Mouse (Mus musculus) embryo, embryonic 11.5 days (tissue): ENCODE measurements around the gene Gm21312.
"Not testable (repeated sequence)": the region's sequence is repeated elsewhere in the genome, so short reads cannot be mapped to it uniquely, and the experiment has no call there.

Source experiments
- DNase-seq: peaks from one replicate; pipeline ENCODE4 v3.0.0-alpha.2; 2012; ENCODE audit warnings: low read depth, low spot score

Gm21312 gene

GRCm38 (mm10) chr10:104176724-104177123 is at the start of gene Gm21312:
Gm21312 (plus strand) TSS chr10:104177024.
- not testable (repeated sequence) for DNase-seq

GRCm38 (mm10) chr10:104142687-104143086 is 34.1 kb upstream of the Gm21312 start, which contains the start of gene Gm21293:
Gm21293 (plus strand) TSS chr10:104142987.
- DNase-seq: not testable (repeated sequence)

DNA sequence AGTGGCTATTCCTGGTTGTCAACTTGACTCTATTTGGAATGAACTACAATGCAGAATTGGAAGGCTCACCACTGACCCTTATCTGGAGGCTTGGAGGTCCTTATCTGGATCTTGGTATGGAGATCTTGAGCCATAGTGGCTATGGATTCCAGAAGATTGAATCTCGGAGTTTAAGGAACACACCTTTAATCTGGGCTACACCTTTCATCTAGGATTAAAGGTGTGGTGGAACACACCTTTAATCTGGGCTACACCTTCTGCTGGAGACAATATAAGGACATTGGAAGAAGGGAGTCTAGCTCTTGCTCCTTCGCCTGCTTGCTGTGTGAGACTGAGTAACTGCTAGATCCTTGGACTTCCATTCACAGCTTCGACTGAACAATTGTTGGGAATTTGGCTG is 25.6 kb upstream of the Gm21312 start, which contains the start of gene Gm6763:
Gene Gm6763, plus strand, starts transcription at position 301 of the 400 bp plus-strand sequence.
- DNase-seq: not testable (repeated sequence)

- not testable (repeated sequence) for DNase-seq
These were observed 17.1 kb upstream of the Gm21312 start, which contains the start of gene Gm8764 for GRCm38 (mm10) chr10:104159706-104160105. Gm8764 (plus strand) TSS chr10:104160006.

DNA sequence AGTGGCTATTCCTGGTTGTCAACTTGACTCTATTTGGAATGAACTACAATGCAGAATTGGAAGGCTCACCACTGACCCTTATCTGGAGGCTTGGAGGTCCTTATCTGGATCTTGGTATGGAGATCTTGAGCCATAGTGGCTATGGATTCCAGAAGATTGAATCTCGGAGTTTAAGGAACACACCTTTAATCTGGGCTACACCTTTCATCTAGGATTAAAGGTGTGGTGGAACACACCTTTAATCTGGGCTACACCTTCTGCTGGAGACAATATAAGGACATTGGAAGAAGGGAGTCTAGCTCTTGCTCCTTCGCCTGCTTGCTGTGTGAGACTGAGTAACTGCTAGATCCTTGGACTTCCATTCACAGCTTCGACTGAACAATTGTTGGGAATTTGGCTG is 8.6 kb upstream of the Gm21312 start, which contains the start of gene Gm21304:
Gene Gm21304, plus strand, starts transcription at position 301 of the 400 bp plus-strand sequence.
- not testable (repeated sequence) for DNase-seq

- DNase-seq: not testable (repeated sequence)
These were observed 8.4 kb downstream of the Gm21312 start, which contains the start of gene Gm20765 for GRCm38 (mm10) chr10:104185233-104185632. Gm20765 (plus strand) TSS chr10:104185533.

GRCm38 (mm10) chr10:104193742-104194141 is 16.9 kb downstream of the Gm21312 start, which contains the start of gene Gm4340:
Gm4340 (plus strand) TSS chr10:104194042.
- not testable (repeated sequence) for DNase-seq

DNA sequence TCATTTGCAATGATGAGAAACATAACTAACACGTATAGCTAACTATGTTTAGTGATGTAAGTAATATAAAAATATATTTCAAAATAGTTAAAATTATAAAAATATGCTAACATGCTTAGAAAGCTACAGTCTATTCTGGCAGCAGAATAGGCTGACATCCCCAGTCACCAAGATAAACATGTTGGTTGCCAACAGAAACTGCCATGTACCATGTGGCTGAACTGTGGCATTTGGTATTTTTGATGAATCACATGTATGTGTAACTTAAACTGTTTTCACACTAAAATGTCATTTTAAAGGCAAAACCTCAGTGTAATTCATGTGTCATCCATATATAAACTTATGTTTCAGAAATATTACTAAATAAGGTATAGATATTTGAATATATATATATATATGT is 32.8 kb downstream of the Gm21312 start:
- DNase-seq: no peak

DNA sequence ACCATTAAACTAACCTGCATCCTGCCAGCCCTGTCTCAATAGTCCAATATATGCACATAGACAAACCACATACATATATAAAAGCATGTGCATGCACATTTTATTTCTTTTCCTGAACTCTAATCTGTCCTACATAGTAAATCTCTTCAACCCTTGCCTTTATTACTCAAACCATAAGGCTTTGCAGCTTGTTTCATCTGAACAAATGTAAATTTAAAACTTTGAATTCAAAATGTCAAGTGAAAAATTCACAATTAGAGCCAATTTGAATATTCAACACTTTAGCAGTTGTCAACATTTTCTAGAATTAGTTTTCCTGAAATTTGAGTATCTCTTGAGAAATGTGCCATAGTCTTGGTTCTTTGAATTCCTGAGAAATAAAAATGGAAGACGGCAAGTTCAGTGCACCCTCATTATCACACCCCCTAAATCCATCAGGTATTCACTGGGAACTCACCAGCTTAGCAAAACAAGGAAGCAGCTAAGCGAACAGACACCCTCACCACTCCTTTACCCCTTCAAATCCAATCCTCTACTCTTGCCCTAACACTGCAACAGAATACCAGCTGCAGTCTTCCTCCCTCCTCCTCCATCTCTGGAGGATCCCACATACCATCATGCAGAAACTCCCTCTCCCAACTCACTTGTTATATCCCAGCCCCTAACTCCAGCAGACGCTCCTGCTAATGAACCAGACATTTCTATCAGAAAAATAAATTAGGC is 33.6 kb downstream of the Gm21312 start:
- no peak for DNase-seq

DNA sequence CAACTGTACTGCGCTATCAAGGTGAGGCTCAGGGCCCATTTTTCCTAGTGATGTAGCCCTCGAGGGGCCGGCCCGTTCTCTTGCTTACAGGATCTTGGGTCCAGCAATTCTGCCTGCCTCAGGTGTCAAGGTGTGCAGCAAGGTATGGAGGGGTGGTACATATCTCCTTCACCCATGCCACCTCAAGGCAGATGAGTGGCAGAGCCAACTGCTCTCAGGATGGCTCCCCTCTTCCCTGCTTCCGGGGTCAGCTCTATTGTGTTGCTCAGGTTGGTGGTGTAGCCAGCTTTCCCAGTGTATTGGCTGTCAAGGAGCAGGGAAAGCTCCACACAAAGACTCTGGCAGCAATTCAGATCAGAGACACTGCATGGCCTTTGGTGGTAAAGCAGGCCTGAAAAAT is 37.7 kb downstream of the Gm21312 start:
- DNase-seq: no peak

DNA sequence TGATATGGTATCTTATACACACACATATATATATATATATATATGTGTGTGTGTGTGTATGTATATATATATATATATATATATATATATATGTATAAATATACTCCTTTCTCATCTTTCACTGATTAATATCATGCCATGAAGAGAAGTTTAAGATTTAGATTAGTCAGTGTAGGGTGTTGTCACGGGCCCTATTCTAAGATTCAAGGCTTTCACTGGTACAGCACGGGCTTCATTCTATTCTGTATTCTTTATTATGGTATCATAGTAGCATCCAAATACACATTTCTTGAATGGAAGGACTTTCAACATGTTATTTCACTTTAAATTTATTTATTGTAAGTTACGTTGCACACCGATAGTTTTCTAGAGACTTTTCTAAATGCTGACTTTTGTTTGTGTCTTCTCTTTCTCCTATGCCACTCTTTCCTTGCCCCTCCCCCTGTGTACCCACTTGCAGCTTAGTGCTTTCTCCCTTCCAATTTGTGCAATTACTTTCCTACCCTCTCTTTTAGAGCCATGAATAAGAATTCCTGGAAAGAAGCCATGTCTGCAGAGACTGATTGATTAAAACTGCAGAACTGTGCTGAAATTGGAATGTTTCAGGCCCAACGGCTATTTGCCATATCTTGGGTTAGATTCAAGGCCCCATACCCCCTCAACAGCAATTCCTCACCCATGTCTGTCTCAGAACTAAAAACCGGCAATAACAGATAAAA is 43.6 kb downstream of the Gm21312 start:
- DNase-seq: no peak
